ENCODE assay signal across 9 mouse cellular contexts in genomic region chr8:47947672-47948618, GRCm38 (mm10). TPM values are rescaled to one million over a fixed set of nuclear protein-coding genes. Genes with fewer than 3 reads are reported as not detected.
DNase-seq lines count a peak whose midpoint lies in the region; TF ChIP-seq lines count a peak whose summit lies in the region.
"Had no signal": no experiment of that assay in that cellular context is flagged by ENCODE, and none has a peak within 500 bp of the region (broad histone marks: within the 10 kb centered on the region; RNA-seq: fewer than 3 reads in every experiment).

No protein-coding gene starts in this region.

- no peak for TF ChIP-seq POLR2A in liver, adult 2 months (IDR thresholded peaks at IDR 0.05; ENCODE audit: extremely low read depth, insufficient read depth, low read length)
- no peak for TF ChIP-seq POLR2A in CH12.LX (IDR thresholded peaks at IDR 0.05; ENCODE audit: low read depth, low read length)
- no peak for TF ChIP-seq POLR2A in brain, embryonic 14.5 days (IDR thresholded peaks at IDR 0.05; ENCODE audit: borderline replicate concordance, extremely low read depth, insufficient read depth, insufficient read length, poor library complexity, severe bottlenecking)

- no peaks in the 10 kb centered on the region for H3K9me3 ChIP-seq in CH12.LX (replicated peaks; ENCODE audit: low read length)
- H3K9me3 ChIP-seq in megakaryocyte, embryonic 14.5 days: no peaks in the 10 kb centered on the region
- H3K9me3 ChIP-seq: heart, embryonic 12.5 days; limb, embryonic 13.5 days had no signal

- WGBS in liver, adult 2 months: 64% methylated on average over 19 of the region's 19 CpGs

- H3K36me3 ChIP-seq in liver, adult 2 months (ENCODE audit: control insufficient read depth, insufficient read depth, low read length): no peaks in the 10 kb centered on the region
- H3K36me3 ChIP-seq in CH12.LX (replicated peaks in 1 of 2; ENCODE audit: control insufficient read depth in 1 of 2, insufficient read depth in 1 of 2, low read length in 1 of 2): peaks cover 0 to 2% of the 10 kb centered on the region in 2 experiments
- no peaks in the 10 kb centered on the region for H3K36me3 ChIP-seq in megakaryocyte, embryonic 14.5 days (replicated peaks; ENCODE audit: low read length)

- dilution Hi-C loops in CH12.LX (cut with MboI; ENCODE audit: extremely low pct_ligation_motif_present, extremely low pct_unique_long_range_greater_than_20kb, low sequenced_read_pairs): no loop called here

- H3K4me1 ChIP-seq in liver, adult 2 months (ENCODE audit: control insufficient read depth, insufficient read depth, low read length): no peaks in the 10 kb centered on the region; the same call in 1 of the 2 replicates
- peaks cover 0 to 19% of the 10 kb centered on the region in 2 experiments; a peak in 1 of 4 replicates for H3K4me1 ChIP-seq in CH12.LX (ENCODE audit: control insufficient read depth in 1 of 2, insufficient read depth in 2 of 2)
- peaks cover 63% of the 10 kb centered on the region for H3K4me1 ChIP-seq in megakaryocyte, embryonic 14.5 days

- TF ChIP-seq RAD21 in CH12.LX (IDR thresholded peaks at IDR 0.05; ENCODE audit: low read depth, low read length): no peak

- H3K79me2 ChIP-seq in liver, adult 2 months (ENCODE audit: control insufficient read depth, insufficient read depth, low read length): peaks cover 10% of the 10 kb centered on the region; the same call in 1 of the 2 replicates
- no peaks in the 10 kb centered on the region for H3K79me2 ChIP-seq in CH12.LX (replicated peaks; ENCODE audit: control insufficient read depth, extremely low read depth, insufficient read depth, poor library complexity, severe bottlenecking)

- no peak overlapping the region for H3K4me2 ChIP-seq in CH12.LX (ENCODE audit: insufficient read depth, low read depth, poor library complexity, severe bottlenecking)
- H3K4me2 ChIP-seq: heart, embryonic 12.5 days; limb, embryonic 13.5 days had no signal

- TF ChIP-seq CTCF in liver, adult 2 months (IDR thresholded peaks at IDR 0.05; ENCODE audit: low read depth, low read length): no peak
- no peak for TF ChIP-seq CTCF in CH12.LX (conservative IDR thresholded peaks at IDR 0.05 in 1 of 2, IDR thresholded peaks at IDR 0.05 in 1 of 2; ENCODE audit: low read depth in 2 of 2, low read length in 2 of 2)
- TF ChIP-seq CTCF in brain, embryonic 14.5 days (IDR thresholded peaks at IDR 0.05; ENCODE audit: borderline replicate concordance, extremely low read depth, insufficient read depth, insufficient read length): no peak

- in situ Hi-C loops in CH12.LX (cut with MboI; ENCODE audit: low pct_ligation_motif_present, low pct_unique_long_range_greater_than_20kb, low sequenced_read_pairs): no loop called here

- TF ChIP-seq EP300 in CH12.LX (IDR thresholded peaks at IDR 0.05; ENCODE audit: low read length): no peak

- no peak overlapping the region for H3K9ac ChIP-seq in liver, adult 2 months (ENCODE audit: low read depth, low read length)
- no peak overlapping the region for H3K9ac ChIP-seq in CH12.LX (ENCODE audit: insufficient read depth, low read depth)
- H3K9ac ChIP-seq: heart, embryonic 12.5 days; limb, embryonic 13.5 days had no signal

- no peak overlapping the region for H3K27ac ChIP-seq in liver, adult 2 months (replicated peaks; ENCODE audit: insufficient read depth, low read depth, low read length)
- no peak overlapping the region for H3K27ac ChIP-seq in CH12.LX (ENCODE audit: insufficient read depth, low read depth)
- H3K27ac ChIP-seq: limb, embryonic 13.5 days had no signal

- H3K27me3 ChIP-seq in liver, adult 2 months (ENCODE audit: control insufficient read depth, insufficient read depth, low read length): no peaks in the 10 kb centered on the region
- no peaks in the 10 kb centered on the region for H3K27me3 ChIP-seq in CH12.LX (replicated peaks)
- H3K27me3 ChIP-seq in megakaryocyte, embryonic 14.5 days (replicated peaks): no peaks in the 10 kb centered on the region
- H3K27me3 ChIP-seq: heart, embryonic 12.5 days; limb, embryonic 13.5 days had no signal

- DNase-seq in liver, adult 2 months (ENCODE audit: extremely low read depth, low read depth, low spot score): peak; percentile 18
- no peak for DNase-seq in liver
- peak; percentile 11 for DNase-seq in CH12.LX (ENCODE audit: extremely low read depth)
- DNase-seq in brain, embryonic 14.5 days (ENCODE audit: low read depth): peak; percentile 56
- no peak for DNase-seq in cerebellum, adult 11-12 months
- no peak for DNase-seq in layer of hippocampus, postnatal 14 days (ENCODE audit: low spot score in 2 of 2)

- H3K4me3 ChIP-seq in liver, adult 2 months (ENCODE audit: insufficient read depth, low read depth, low read length): no peak overlapping the region
- peak overlapping the region in 1 of 3 experiments; percentile 15 for H3K4me3 ChIP-seq in CH12.LX (replicated peaks in 1 of 3; ENCODE audit: low read depth in 2 of 3, low read length in 2 of 3, poor library complexity in 1 of 3)
- H3K4me3 ChIP-seq in megakaryocyte, embryonic 14.5 days (replicated peaks): peak overlapping the region; percentile 91
- H3K4me3 ChIP-seq: heart, embryonic 12.5 days; limb, embryonic 13.5 days had no signal

TF ChIP-seq in CH12.LX, 34 proteins besides CTCF, POLR2A, EP300 and RAD21:
- TF ChIP-seq SMC3 (IDR thresholded peaks at IDR 0.05; ENCODE audit: low read depth, low read length) (no peak), POLR2AphosphoS2 (IDR thresholded peaks at IDR 0.05; ENCODE audit: low read depth, low read length) (no peak), ZC3H11A (IDR thresholded peaks at IDR 0.05; ENCODE audit: low read depth, low read length) (no peak), MYC (IDR thresholded peaks at IDR 0.05; ENCODE audit: low read depth, low read length) (no peak), HCFC1 (IDR thresholded peaks at IDR 0.05; ENCODE audit: low read depth, low read length) (no peak), BHLHE40 (IDR thresholded peaks at IDR 0.05; ENCODE audit: low read depth, low read length) (no peak), TBP (conservative IDR thresholded peaks at IDR 0.05; ENCODE audit: low read depth, low read length) (no peak), ZKSCAN1 (IDR thresholded peaks at IDR 0.05; ENCODE audit: borderline replicate concordance, low read depth, low read length) (no peak), ELF1 (IDR thresholded peaks at IDR 0.05; ENCODE audit: low read depth, low read length) (no peak), JUN (IDR thresholded peaks at IDR 0.05; ENCODE audit: insufficient read depth, low read depth, low read length) (no peak), RCOR1 (conservative IDR thresholded peaks at IDR 0.05; ENCODE audit: low read depth, low read length) (no peak), PAX5 (IDR thresholded peaks at IDR 0.05; ENCODE audit: low read length) (no peak), ZMIZ1 (IDR thresholded peaks at IDR 0.05; ENCODE audit: low read depth, low read length) (no peak), NELFE (IDR thresholded peaks at IDR 0.05; ENCODE audit: low read depth, low read length) (no peak), IRF4 (IDR thresholded peaks at IDR 0.05; ENCODE audit: low read depth, low read length) (no peak), TCF12 (IDR thresholded peaks at IDR 0.05; ENCODE audit: low read depth, low read length) (no peak), MEF2A (IDR thresholded peaks at IDR 0.05; ENCODE audit: borderline replicate concordance, low read depth, low read length) (no peak), KAT2A (IDR thresholded peaks at IDR 0.05; ENCODE audit: insufficient replicate concordance, low read length) (no peak), NRF1 (IDR thresholded peaks at IDR 0.05; ENCODE audit: low read depth, low read length) (no peak), USF2 (conservative IDR thresholded peaks at IDR 0.05; ENCODE audit: low read depth, low read length) (no peak)

RNA-seq across cellular contexts. Expression of gene Wwc2, which starts 42.8 kb away (rescaled TPM):
- 3.7 and 3.9 TPM in 2 replicates for total RNA-seq in liver, adult 2 months (2014; rRNA removed)
- 2.2 and 2.3 TPM in 2 replicates for polyA plus RNA-seq in liver, adult 2 months (2012; rRNA removed)
- 0.04 TPM in 2 replicates for total RNA-seq in CH12.LX (2012; rRNA removed)
- 0.32 and 0.38 TPM in 2 replicates for total RNA-seq in CH12.LX (2014; rRNA removed)
- polyA plus RNA-seq in CH12.LX (2012; ENCODE audit: insufficient read length, low read depth): 0.80 and 1.1 TPM in 2 replicates
- polyA plus RNA-seq in brain, embryonic 14.5 days (2012; rRNA removed): 3.6 and 6.8 TPM in 2 replicates
- polyA plus RNA-seq in megakaryocyte, embryonic 14.5 days (2012; ENCODE audit: insufficient read depth, low replicate concordance): 1.1 and 3.0 TPM in 2 replicates
- total RNA-seq in layer of hippocampus, postnatal 14 days (2021): 10 to 100 TPM; 28.0 to 29.4 TPM

Comparison
In these comparisons a context has a peak if more than half of its experiments do, and no peak if none do; other contexts are left out.
1. DNase-seq: peak in liver, adult 2 months (single experiment), CH12.LX (single experiment) and brain, embryonic 14.5 days (single experiment); none in liver (single experiment), cerebellum, adult 11-12 months (single experiment) and layer of hippocampus, postnatal 14 days (0 of 2).